Mouse (Mus musculus): ENCODE results near the gene Usp45.

Gene Usp45

DNA sequence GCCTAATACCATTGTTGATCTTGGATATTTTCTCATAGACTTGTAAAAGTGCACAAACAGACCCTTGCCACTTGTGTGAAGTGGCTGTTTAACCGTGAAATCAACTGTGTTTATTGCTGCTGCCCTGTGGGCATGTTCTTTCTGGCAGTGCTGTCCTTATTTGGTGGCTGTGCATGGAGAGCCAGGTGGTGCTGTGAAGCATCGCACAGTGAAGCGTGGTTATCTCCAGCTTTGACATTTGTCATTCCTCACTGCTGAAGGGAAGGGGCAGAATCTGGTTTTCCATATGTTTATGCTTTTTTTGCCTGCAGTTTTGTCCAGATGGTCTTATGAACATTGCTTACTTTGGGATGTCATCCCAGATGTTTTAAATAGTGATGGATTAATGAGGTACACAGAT lies 26.7 kb downstream of the Usp45 start:
- DNase-seq = no peak

DNA sequence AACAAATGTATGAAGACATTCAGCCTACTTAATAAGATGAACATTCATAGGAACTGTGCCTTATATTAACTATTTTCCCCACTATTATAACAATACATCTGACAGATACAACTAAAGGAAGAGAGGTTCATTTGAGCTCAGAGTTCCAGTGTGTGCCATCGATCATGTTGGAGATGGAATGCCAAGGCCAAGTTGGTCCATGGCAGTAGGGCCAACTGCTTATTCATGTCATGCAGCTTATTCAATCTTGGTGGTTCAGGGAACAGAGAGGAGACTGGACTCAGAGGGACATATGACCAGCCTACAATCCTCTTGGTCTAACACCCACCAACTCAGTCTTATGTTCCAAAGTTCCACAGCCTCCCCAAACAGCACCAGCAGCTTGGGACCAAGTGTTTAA lies 34.1 kb downstream of the Usp45 start:
- DNase-seq = no peak

- no peak for DNase-seq
Observed at GRCm38 (mm10) chr4:21801620-21802019, 34.7 kb downstream of the Usp45 start.

GRCm38 (mm10) chr4:21807204-21807603 lies 40.2 kb downstream of the Usp45 start:
- no peak for DNase-seq

DNA sequence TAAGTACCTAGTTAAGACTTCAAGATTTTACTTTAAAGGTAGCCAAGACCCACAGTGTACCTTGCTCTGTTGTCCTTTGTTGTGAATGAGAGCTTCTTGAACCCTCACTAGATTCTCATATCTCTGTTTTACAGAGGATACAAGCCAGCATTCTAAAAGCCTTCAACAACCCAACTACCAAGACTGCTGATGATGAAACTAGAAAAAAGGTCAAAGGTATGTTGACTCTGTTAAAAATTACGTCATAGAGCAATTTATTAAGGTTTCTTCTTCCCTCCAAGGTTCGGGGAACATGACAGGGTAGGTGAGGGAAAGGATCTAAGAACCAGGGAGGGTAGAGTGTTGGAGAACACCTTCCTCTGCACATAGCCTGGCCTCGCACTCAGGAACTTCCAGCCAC lies 43.7 kb downstream of the Usp45 start:
- no peak for DNase-seq

DNA sequence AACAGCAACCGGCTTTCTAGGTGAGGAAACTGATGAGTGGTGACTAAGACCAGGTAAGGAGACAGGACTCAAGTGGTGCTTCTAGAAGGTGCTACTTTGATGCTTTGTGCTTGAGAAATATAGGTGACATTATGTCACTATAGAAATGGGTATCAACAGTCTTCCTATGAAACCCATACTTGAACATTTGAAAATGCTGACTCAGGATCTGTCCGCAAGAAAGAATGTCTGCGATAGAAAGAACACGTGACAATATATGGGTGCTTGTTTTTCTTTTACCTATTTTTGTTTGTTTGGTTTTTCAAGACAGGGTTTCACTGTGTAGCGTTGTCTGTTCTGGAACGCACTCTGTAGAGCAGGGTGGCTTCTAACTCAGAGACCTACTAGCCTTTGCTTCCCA lies 45.7 kb downstream of the Usp45 start:
- no peak for DNase-seq

GRCm38 (mm10) chr4:21814029-21814428 lies 47.1 kb downstream of the Usp45 start:
- peak; percentile 40 for DNase-seq

GRCm38 (mm10) chr4:21826616-21827015 lies 59.7 kb downstream of the Usp45 start:
- DNase-seq = no peak

- DNase-seq = no peak
Observed at GRCm38 (mm10) chr4:21832844-21833243, 65.9 kb downstream of the Usp45 start.

GRCm38 (mm10) chr4:21847481-21848286 lies 80.7 kb downstream of the Usp45 start, which contains the start of gene Pnisr:
Gene Pnisr (plus strand): TSS chr4:21847583.
- peak; percentile 98 for DNase-seq

DNA sequence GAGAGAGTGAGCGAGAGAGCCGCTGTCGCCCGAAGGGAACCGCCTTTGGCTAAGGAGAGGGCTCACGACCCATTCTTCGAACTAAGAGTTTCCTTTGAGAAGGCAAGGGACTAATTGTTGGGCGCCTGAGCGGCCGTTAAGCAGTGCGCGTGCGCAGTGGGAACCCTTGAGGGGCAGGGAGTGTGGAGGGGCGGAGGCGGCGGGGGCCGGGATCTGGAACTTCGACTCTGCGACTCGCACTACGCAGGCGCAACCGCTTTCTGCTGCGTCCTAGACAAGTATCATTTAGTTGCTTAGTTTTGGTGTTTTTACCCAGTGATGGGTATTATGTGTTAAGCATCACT lies 81.3 kb downstream of the Usp45 start:
- peak; percentile 92 for DNase-seq

DNA sequence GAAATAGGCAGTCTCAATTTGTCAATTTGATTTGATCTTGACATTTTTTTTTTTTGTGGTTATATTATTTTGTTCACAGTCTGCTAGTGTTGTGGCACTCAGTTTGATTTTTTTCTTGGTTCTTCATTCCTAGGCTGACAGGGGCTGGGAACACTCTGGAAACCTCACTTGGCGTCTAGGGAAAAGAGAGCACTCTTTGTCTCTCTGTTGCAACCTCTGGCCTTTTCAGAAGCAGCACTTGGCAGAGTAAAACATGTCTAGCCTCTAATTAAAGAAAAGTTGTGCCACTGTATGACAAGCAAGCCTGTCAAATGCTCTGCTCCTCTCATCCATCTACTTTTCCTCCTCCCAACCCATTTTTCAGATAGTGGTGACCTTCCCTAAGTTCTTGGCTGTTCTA lies 90.5 kb downstream of the Usp45 start:
- no peak for DNase-seq

DNA sequence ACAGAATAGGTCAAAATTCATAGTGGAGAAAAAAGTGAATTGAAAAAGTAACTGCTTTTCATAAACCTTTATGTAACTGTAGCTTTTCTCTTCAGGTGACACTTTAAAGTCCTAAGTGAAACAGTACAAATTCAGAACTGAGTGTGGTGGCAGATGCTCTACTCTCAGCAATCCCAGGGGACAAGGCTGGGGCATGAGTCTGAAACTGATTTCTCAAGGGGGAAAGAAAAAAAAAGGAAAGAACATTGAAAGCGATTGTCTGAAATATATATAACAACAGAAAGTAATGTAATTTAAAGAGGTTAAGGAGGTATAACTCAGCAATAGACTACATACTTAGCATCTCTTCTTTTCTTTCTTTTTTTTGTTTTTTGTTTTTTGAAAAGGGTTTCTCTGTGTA lies 98.3 kb downstream of the Usp45 start:
- DNase-seq = no peak

GRCm38 (mm10) chr4:21878776-21879175 lies 111.8 kb downstream of the Usp45 start:
- DNase-seq = no peak

- peak; percentile 78 for DNase-seq
Observed at GRCm38 (mm10) chr4:21879565-21880220, 112.7 kb downstream of the Usp45 start, which contains the start of gene Coq3. Gene Coq3 (plus strand): TSS chr4:21879673.

DNA sequence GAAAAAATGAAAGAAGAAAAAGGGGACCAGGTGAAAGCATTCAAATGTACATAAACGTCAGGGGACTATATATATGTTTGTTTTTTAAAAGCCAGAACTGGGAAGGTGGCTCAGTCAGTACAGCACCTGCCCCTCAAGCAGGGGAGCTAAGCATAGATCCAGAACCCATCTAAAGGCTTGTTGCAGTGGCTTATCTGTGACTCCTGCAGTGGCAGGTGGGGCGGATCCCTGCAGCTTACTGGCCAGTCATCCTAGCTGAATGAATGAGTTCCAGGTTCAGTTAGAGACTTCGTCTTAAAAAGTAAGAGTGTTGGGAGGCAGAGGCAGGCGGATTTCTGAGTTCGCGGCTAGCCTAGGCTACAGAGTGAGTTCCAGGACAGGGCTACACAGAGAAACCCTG lies 115.8 kb downstream of the Usp45 start:
- no peak for DNase-seq

DNA sequence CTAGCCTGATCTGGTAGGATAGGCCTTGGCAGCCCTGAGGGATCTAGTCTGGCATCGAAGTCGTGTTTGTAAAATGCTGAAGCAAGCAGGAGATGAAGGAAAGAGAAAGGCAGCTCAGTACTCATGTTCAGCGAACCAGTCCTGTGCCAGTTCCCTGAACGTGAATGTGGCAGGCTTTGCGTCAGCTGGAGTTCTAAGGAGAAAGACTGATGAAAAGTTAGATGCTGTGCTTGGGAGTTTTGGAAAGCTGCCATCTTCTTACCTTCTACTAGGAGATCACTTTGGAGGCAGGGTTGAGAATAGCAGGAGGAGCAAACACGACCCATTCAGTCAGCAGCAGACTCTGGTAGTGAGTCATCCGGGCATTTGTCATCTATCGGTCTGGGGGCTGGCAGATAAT lies 118.9 kb downstream of the Usp45 start:
- no peak for DNase-seq

Data from lung, postnatal 14 days (tissue).